Mouse (Mus musculus): ENCODE measurements around the gene Insyn1. TPM values are rescaled to one million over a fixed set of nuclear protein-coding genes. Genes with fewer than 3 reads are reported as not detected.

Insyn1 gene
- polyA plus RNA-seq, 1 experiment from 2014 or later = 1.8 TPM

- ATAC-seq (ENCODE audit: insufficient number of reproducible peaks, insufficient read depth, low FRiP score, low read depth) = no peak
- peaks cover 4% of the 10 kb centered on the region; the same call in 1 of the 2 replicates for H3K4me1 ChIP-seq (ENCODE audit: control insufficient read depth, insufficient read depth, low read length)
- 40% methylated on average over 4 of the region's 4 CpGs for WGBS
- no peak overlapping the region for H3K4me2 ChIP-seq (replicated peaks; ENCODE audit: low read depth, low read length)
- H3K36me3 ChIP-seq (ENCODE audit: control insufficient read depth, insufficient read depth, low read length) = no peaks in the 10 kb centered on the region
- H3K27me3 ChIP-seq (ENCODE audit: control insufficient read depth, insufficient read depth, low read length) = no peaks in the 10 kb centered on the region
- no peak overlapping the region for H3K9ac ChIP-seq (replicated peaks; ENCODE audit: low read depth, low read length)
- no peak overlapping the region for H3K4me3 ChIP-seq (ENCODE audit: low read depth, low read length)
- no peaks in the 10 kb centered on the region for H3K9me3 ChIP-seq (ENCODE audit: control insufficient read depth, low read depth, low read length)
- H3K27ac ChIP-seq (ENCODE audit: low read length) = no peak overlapping the region
Measured at GRCm38 (mm10) chr9:58446829-58447228, 41.6 kb upstream of the Insyn1 start.

DNA sequence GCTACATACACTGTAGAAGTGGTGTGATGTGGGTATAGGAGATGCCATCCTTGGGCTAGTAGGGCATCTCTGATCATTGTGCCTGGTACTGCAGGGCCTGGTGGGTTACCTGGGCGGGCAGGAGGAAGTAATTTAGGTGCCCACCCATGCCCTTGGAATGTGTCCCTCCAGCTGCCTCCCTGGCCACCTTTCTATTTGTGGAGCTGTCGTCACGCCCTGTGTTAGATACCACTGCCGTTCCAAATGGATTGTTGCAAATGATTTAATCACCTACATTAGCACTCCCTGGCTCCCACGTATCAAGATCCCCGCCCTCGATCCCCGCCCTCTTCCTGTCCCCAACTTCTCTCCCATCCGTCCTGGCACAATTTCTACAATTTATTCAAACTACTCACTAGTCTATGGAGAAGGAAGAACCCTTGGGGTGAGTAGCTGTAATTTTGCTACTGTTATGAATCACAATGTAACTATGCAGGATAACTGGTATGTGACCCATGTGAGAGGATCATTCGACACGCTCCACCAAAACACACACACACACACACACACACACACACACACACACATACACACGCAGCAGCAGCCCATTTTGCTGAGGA is 40.3 kb upstream of the Insyn1 start:
- H3K36me3 ChIP-seq (ENCODE audit: control insufficient read depth, insufficient read depth, low read length) = no peaks in the 10 kb centered on the region
- no peaks in the 10 kb centered on the region for H3K4me1 ChIP-seq (ENCODE audit: control insufficient read depth, insufficient read depth, low read length)
- H3K4me2 ChIP-seq (replicated peaks; ENCODE audit: low read depth, low read length) = no peak overlapping the region
- no peak for ATAC-seq (ENCODE audit: insufficient number of reproducible peaks, insufficient read depth, low FRiP score, low read depth)
- no peak overlapping the region for H3K9ac ChIP-seq (replicated peaks; ENCODE audit: low read depth, low read length)
- H3K27me3 ChIP-seq (ENCODE audit: control insufficient read depth, insufficient read depth, low read length) = no peaks in the 10 kb centered on the region
- H3K9me3 ChIP-seq (ENCODE audit: control insufficient read depth, low read depth, low read length) = no peaks in the 10 kb centered on the region
- no peak overlapping the region for H3K4me3 ChIP-seq (ENCODE audit: low read depth, low read length)
- 68% methylated on average over 12 of the region's 12 CpGs for WGBS
- no peak overlapping the region for H3K27ac ChIP-seq (ENCODE audit: low read length)

DNA sequence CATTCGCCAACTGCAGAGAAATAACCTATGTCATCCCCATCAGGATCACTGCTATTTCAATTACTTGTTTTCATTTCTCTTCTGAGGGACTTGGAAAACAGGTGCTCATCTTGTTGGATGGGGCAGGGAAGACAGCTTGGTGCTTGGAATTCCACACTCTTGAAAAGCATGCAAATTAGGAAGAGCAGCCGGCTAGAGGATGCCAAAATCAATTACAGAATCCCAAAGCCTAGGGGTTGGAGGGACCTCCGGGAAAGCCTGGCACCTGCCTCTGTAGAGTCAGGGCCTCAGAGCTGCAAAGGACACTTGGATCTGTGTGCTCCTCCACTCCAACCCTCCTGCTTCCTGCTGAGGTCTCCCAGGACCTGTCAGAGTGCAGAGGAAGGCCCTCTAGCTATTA is 38.9 kb upstream of the Insyn1 start:
- Histone ChIP-seq H3K36me3 (ENCODE audit: control insufficient read depth, insufficient read depth, low read length) (no peaks in the 10 kb centered on the region), H3K27ac (ENCODE audit: low read length) (no peak overlapping the region), H3K9ac (replicated peaks; ENCODE audit: low read depth, low read length) (no peak overlapping the region), H3K4me2 (replicated peaks; ENCODE audit: low read depth, low read length) (no peak overlapping the region), H3K9me3 (ENCODE audit: control insufficient read depth, low read depth, low read length) (no peaks in the 10 kb centered on the region), H3K4me1 (ENCODE audit: control insufficient read depth, insufficient read depth, low read length) (no peaks in the 10 kb centered on the region), H3K27me3 (ENCODE audit: control insufficient read depth, insufficient read depth, low read length) (no peaks in the 10 kb centered on the region), H3K4me3 (ENCODE audit: low read depth, low read length) (no peak overlapping the region)
- ATAC-seq (ENCODE audit: insufficient number of reproducible peaks, insufficient read depth, low FRiP score, low read depth) = no peak
- WGBS = 45% methylated on average over 3 of the region's 3 CpGs

- Histone ChIP-seq H3K27me3 (ENCODE audit: control insufficient read depth, insufficient read depth, low read length) (no peaks in the 10 kb centered on the region), H3K4me1 (ENCODE audit: control insufficient read depth, insufficient read depth, low read length) (no peaks in the 10 kb centered on the region), H3K36me3 (ENCODE audit: control insufficient read depth, insufficient read depth, low read length) (no peaks in the 10 kb centered on the region), H3K9me3 (ENCODE audit: control insufficient read depth, low read depth, low read length) (no peaks in the 10 kb centered on the region), H3K4me2 (replicated peaks; ENCODE audit: low read depth, low read length) (no peak overlapping the region), H3K4me3 (ENCODE audit: low read depth, low read length) (no peak overlapping the region), H3K9ac (replicated peaks; ENCODE audit: low read depth, low read length) (no peak overlapping the region), H3K27ac (ENCODE audit: low read length) (no peak overlapping the region)
- no peak for ATAC-seq (ENCODE audit: insufficient number of reproducible peaks, insufficient read depth, low FRiP score, low read depth)
- 82% methylated on average over 5 of the region's 5 CpGs for WGBS
Measured at GRCm38 (mm10) chr9:58453791-58454378, 34.5 kb upstream of the Insyn1 start.

DNA sequence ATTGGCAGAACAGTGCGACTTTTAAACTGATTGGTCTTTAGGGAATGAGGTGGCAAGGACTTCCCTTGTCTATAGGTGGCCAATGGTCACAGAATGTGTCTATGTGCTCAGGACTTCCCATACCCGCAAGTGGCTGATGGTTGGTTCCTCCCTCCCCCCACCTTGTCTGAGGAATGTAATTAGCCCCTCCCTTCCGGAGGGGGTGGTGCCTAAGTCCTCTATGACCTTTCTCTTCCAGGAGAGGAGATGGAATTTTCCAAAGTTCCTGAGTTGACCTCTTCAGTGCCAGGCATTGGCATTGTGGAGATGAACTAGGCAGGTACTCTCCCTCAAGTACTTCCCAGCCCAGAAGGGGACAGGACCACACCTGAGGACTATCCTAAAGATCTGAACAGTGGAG is 33.5 kb upstream of the Insyn1 start:
- H3K4me2 ChIP-seq (replicated peaks; ENCODE audit: low read depth, low read length) = no peak overlapping the region
- no peak overlapping the region for H3K9ac ChIP-seq (replicated peaks; ENCODE audit: low read depth, low read length)
- no peaks in the 10 kb centered on the region for H3K36me3 ChIP-seq (ENCODE audit: control insufficient read depth, insufficient read depth, low read length)
- H3K27ac ChIP-seq (ENCODE audit: low read length) = no peak overlapping the region
- H3K4me1 ChIP-seq (ENCODE audit: control insufficient read depth, insufficient read depth, low read length) = no peaks in the 10 kb centered on the region
- no peaks in the 10 kb centered on the region for H3K9me3 ChIP-seq (ENCODE audit: control insufficient read depth, low read depth, low read length)
- ATAC-seq (ENCODE audit: insufficient number of reproducible peaks, insufficient read depth, low FRiP score, low read depth) = no peak
- no peak overlapping the region for H3K4me3 ChIP-seq (ENCODE audit: low read depth, low read length)
- WGBS = 35% methylated on average over 3 of the region's 3 CpGs
- H3K27me3 ChIP-seq (ENCODE audit: control insufficient read depth, insufficient read depth, low read length) = no peaks in the 10 kb centered on the region

GRCm38 (mm10) chr9:58455798-58456197 is 32.6 kb upstream of the Insyn1 start:
- ATAC-seq (ENCODE audit: insufficient number of reproducible peaks, insufficient read depth, low FRiP score, low read depth) = no peak
- Histone ChIP-seq H3K27me3 (ENCODE audit: control insufficient read depth, insufficient read depth, low read length) (no peaks in the 10 kb centered on the region), H3K9ac (replicated peaks; ENCODE audit: low read depth, low read length) (no peak overlapping the region), H3K9me3 (ENCODE audit: control insufficient read depth, low read depth, low read length) (no peaks in the 10 kb centered on the region), H3K36me3 (ENCODE audit: control insufficient read depth, insufficient read depth, low read length) (no peaks in the 10 kb centered on the region), H3K4me1 (ENCODE audit: control insufficient read depth, insufficient read depth, low read length) (no peaks in the 10 kb centered on the region), H3K4me3 (ENCODE audit: low read depth, low read length) (no peak overlapping the region), H3K4me2 (replicated peaks; ENCODE audit: low read depth, low read length) (no peak overlapping the region), H3K27ac (ENCODE audit: low read length) (no peak overlapping the region)
- WGBS = 18% methylated on average over 13 of the region's 13 CpGs

GRCm38 (mm10) chr9:58457481-58457955 is 30.9 kb upstream of the Insyn1 start:
- Histone ChIP-seq H3K27ac (ENCODE audit: low read length) (no peak overlapping the region), H3K4me3 (ENCODE audit: low read depth, low read length) (no peak overlapping the region), H3K9me3 (ENCODE audit: control insufficient read depth, low read depth, low read length) (no peaks in the 10 kb centered on the region), H3K4me1 (ENCODE audit: control insufficient read depth, insufficient read depth, low read length) (no peaks in the 10 kb centered on the region), H3K4me2 (replicated peaks; ENCODE audit: low read depth, low read length) (no peak overlapping the region), H3K36me3 (ENCODE audit: control insufficient read depth, insufficient read depth, low read length) (no peaks in the 10 kb centered on the region), H3K27me3 (ENCODE audit: control insufficient read depth, insufficient read depth, low read length) (no peaks in the 10 kb centered on the region), H3K9ac (replicated peaks; ENCODE audit: low read depth, low read length) (no peak overlapping the region)
- WGBS = 67% methylated on average over 7 of the region's 7 CpGs
- no peak for ATAC-seq (ENCODE audit: insufficient number of reproducible peaks, insufficient read depth, low FRiP score, low read depth)

DNA sequence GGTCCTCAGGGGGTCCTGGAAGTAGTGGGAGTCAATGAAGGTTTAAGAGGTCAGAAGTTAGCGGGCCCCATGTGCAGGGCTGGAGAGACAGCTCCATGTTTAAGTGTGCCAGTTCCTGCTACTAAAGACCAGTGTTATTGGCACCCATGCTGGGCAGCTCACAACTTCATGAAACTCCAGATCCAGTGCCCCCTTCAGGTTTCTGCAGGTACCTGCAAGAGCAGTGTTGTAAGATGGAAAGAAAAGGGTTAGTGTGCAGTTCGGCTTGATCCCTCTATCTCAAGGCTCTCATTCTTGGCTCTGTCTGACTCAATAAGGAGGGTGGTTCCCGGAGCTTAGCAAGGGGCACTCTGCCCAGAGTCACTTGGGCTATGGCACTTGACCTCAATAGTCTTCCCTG is 30.1 kb upstream of the Insyn1 start:
- WGBS = 87% methylated on average over 3 of the region's 3 CpGs
- ATAC-seq (ENCODE audit: insufficient number of reproducible peaks, insufficient read depth, low FRiP score, low read depth) = no peak
- Histone ChIP-seq H3K4me2 (replicated peaks; ENCODE audit: low read depth, low read length) (no peak overlapping the region), H3K27ac (ENCODE audit: low read length) (no peak overlapping the region), H3K27me3 (ENCODE audit: control insufficient read depth, insufficient read depth, low read length) (no peaks in the 10 kb centered on the region), H3K4me3 (ENCODE audit: low read depth, low read length) (no peak overlapping the region), H3K4me1 (ENCODE audit: control insufficient read depth, insufficient read depth, low read length) (no peaks in the 10 kb centered on the region), H3K9me3 (ENCODE audit: control insufficient read depth, low read depth, low read length) (no peaks in the 10 kb centered on the region), H3K36me3 (ENCODE audit: control insufficient read depth, insufficient read depth, low read length) (no peaks in the 10 kb centered on the region), H3K9ac (replicated peaks; ENCODE audit: low read depth, low read length) (no peak overlapping the region)
